Mouse (Mus musculus): Measurements from ENCODE around the gene Irf2bp1. TPM values are rescaled to one million over a fixed set of nuclear protein-coding genes. Genes with fewer than 3 reads are reported as not detected.

Irf2bp1 gene
- total and polyA plus RNA-seq, 3 experiments = 4.9 to 12.8 (median 6.6) TPM

DNA sequence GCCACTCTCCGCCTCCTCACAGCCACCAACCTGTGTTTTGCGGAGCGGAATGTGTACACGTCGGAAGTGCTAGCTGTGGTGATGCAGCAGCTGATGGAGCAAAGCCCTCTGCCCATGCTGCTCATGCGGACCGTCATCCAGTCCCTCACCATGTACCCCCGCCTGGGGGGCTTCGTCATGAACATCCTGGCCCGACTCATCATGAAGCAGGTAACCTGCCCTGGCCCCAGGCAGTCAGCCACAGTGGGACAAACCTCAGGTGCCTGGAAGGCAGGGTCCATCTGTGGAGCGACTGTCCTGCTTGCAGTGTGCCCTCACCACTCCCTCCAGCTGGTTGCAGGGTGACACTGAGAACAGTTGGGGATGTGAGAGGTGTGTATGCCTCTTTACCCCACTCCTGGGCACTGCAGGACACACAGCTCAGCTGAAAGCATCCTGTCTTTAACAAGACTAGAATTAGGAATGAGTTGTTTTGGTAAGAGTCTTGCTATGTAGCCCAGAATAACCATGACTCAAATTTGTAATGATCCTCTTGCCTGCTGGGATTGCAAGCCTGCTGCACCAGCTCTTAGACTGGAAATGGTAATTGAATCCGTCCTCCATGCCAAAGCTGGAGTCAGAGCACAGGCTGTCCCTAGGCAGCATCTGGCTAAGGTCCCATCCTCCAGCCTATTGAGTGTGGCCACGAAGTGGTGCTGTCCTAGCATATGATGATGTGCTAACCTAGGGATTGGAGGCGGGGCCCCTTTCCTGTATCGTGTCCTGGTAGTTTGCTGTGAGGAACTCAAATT, 48.7 kb downstream of the Irf2bp1 start:
- H3K4me1 ChIP-seq (ENCODE audit: control insufficient read depth in 1 of 2, insufficient read depth in 2 of 2) = peaks cover 0 to 12% of the 10 kb centered on the region in 2 experiments; a peak in 1 of 4 replicates
- in situ Hi-C loops (cut with MboI; ENCODE audit: low pct_ligation_motif_present, low pct_unique_long_range_greater_than_20kb, low sequenced_read_pairs) (no loop called here), dilution Hi-C loops (cut with MboI; ENCODE audit: extremely low pct_ligation_motif_present, extremely low pct_unique_long_range_greater_than_20kb, low sequenced_read_pairs) (no loop called here)
- no peak overlapping the region for H3K4me3 ChIP-seq (replicated peaks in 1 of 3; ENCODE audit: low read depth in 2 of 3, low read length in 2 of 3, poor library complexity in 1 of 3)
- peaks cover 78 to 100% of the 10 kb centered on the region in 2 experiments for H3K36me3 ChIP-seq (replicated peaks in 1 of 2; ENCODE audit: control insufficient read depth in 1 of 2, insufficient read depth in 1 of 2, low read length in 1 of 2)
- no peak overlapping the region for H3K9ac ChIP-seq (ENCODE audit: insufficient read depth, low read depth)
- TF ChIP-seq CTCF (conservative IDR thresholded peaks at IDR 0.05 in 1 of 2, IDR thresholded peaks at IDR 0.05 in 1 of 2; ENCODE audit: low read depth in 2 of 2, low read length in 2 of 2) (no peak), MAZ (IDR thresholded peaks at IDR 0.05; ENCODE audit: low read depth, low read length) (no peak), PAX5 (IDR thresholded peaks at IDR 0.05; ENCODE audit: low read length) (no peak), GABPA (IDR thresholded peaks at IDR 0.05; ENCODE audit: insufficient replicate concordance, low read depth, low read length) (no peak), CHD1 (IDR thresholded peaks at IDR 0.05; ENCODE audit: low read depth, low read length) (no peak), RCOR1 (conservative IDR thresholded peaks at IDR 0.05; ENCODE audit: low read depth, low read length) (no peak), ZKSCAN1 (IDR thresholded peaks at IDR 0.05; ENCODE audit: borderline replicate concordance, low read depth, low read length) (no peak), CHD2 (IDR thresholded peaks at IDR 0.05; ENCODE audit: low read length) (no peak)
- no peaks in the 10 kb centered on the region for H3K9me3 ChIP-seq (replicated peaks; ENCODE audit: low read length)
- no peaks in the 10 kb centered on the region for H3K27me3 ChIP-seq (replicated peaks)
- H3K27ac ChIP-seq (ENCODE audit: insufficient read depth, low read depth) = no peak overlapping the region
- DNase-seq (ENCODE audit: extremely low read depth) = no peak
- H3K4me2 ChIP-seq (ENCODE audit: insufficient read depth, low read depth, poor library complexity, severe bottlenecking) = no peak overlapping the region
- no peaks in the 10 kb centered on the region for H3K79me2 ChIP-seq (replicated peaks; ENCODE audit: control insufficient read depth, extremely low read depth, insufficient read depth, poor library complexity, severe bottlenecking)

DNA sequence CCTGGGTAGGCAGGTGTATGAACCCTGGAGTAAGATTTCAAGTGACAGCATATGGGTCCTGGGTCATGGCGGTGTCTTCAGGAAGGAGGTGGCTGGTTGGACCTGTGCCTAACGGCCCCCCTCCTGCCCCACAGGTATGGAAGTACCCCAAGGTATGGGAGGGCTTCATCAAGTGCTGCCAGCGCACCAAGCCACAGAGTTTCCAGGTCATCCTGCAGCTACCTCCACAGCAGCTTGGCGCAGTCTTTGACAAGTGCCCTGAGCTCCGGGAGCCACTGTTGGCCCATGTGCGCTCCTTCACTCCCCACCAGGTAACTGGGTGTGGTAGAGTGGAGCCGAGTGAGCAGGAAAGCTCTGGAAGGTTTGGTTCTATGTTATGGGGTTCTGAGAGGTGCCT, 49.3 kb downstream of the Irf2bp1 start:
- dilution Hi-C loops (cut with MboI; ENCODE audit: extremely low pct_ligation_motif_present, extremely low pct_unique_long_range_greater_than_20kb, low sequenced_read_pairs) (no loop called here), in situ Hi-C loops (cut with MboI; ENCODE audit: low pct_ligation_motif_present, low pct_unique_long_range_greater_than_20kb, low sequenced_read_pairs) (no loop called here)
- DNase-seq (ENCODE audit: extremely low read depth) = no peak
- no peak overlapping the region for H3K9ac ChIP-seq (ENCODE audit: insufficient read depth, low read depth)
- no peak overlapping the region for H3K4me3 ChIP-seq (replicated peaks in 1 of 3; ENCODE audit: low read depth in 2 of 3, low read length in 2 of 3, poor library complexity in 1 of 3)
- H3K9me3 ChIP-seq (replicated peaks; ENCODE audit: low read length) = no peaks in the 10 kb centered on the region
- peaks cover 0 to 12% of the 10 kb centered on the region in 2 experiments; a peak in 1 of 4 replicates for H3K4me1 ChIP-seq (ENCODE audit: control insufficient read depth in 1 of 2, insufficient read depth in 2 of 2)
- H3K79me2 ChIP-seq (replicated peaks; ENCODE audit: control insufficient read depth, extremely low read depth, insufficient read depth, poor library complexity, severe bottlenecking) = no peaks in the 10 kb centered on the region
- TF ChIP-seq CHD2 (IDR thresholded peaks at IDR 0.05; ENCODE audit: low read length) = no peak
- no peak for TF ChIP-seq TBP (conservative IDR thresholded peaks at IDR 0.05; ENCODE audit: low read depth, low read length)
- TF ChIP-seq ZKSCAN1 (IDR thresholded peaks at IDR 0.05; ENCODE audit: borderline replicate concordance, low read depth, low read length) = no peak
- no peak for TF ChIP-seq USF2 (conservative IDR thresholded peaks at IDR 0.05; ENCODE audit: low read depth, low read length)
- no peak for TF ChIP-seq BHLHE40 (IDR thresholded peaks at IDR 0.05; ENCODE audit: low read depth, low read length)
- TF ChIP-seq ZNF384 (IDR thresholded peaks at IDR 0.05; ENCODE audit: low read depth, low read length) = no peak
- no peak for TF ChIP-seq TCF12 (IDR thresholded peaks at IDR 0.05; ENCODE audit: low read depth, low read length)
- TF ChIP-seq RCOR1 (conservative IDR thresholded peaks at IDR 0.05; ENCODE audit: low read depth, low read length) = no peak
- no peak overlapping the region for H3K4me2 ChIP-seq (ENCODE audit: insufficient read depth, low read depth, poor library complexity, severe bottlenecking)
- H3K27ac ChIP-seq (ENCODE audit: insufficient read depth, low read depth) = no peak overlapping the region
- H3K27me3 ChIP-seq (replicated peaks) = no peaks in the 10 kb centered on the region
- peaks cover 74 to 100% of the 10 kb centered on the region in 2 experiments for H3K36me3 ChIP-seq (replicated peaks in 1 of 2; ENCODE audit: control insufficient read depth in 1 of 2, insufficient read depth in 1 of 2, low read length in 1 of 2)

All from CH12.LX (cell line).